Mouse (Mus musculus): ENCODE measurements around the gene Disc1.

DNA sequence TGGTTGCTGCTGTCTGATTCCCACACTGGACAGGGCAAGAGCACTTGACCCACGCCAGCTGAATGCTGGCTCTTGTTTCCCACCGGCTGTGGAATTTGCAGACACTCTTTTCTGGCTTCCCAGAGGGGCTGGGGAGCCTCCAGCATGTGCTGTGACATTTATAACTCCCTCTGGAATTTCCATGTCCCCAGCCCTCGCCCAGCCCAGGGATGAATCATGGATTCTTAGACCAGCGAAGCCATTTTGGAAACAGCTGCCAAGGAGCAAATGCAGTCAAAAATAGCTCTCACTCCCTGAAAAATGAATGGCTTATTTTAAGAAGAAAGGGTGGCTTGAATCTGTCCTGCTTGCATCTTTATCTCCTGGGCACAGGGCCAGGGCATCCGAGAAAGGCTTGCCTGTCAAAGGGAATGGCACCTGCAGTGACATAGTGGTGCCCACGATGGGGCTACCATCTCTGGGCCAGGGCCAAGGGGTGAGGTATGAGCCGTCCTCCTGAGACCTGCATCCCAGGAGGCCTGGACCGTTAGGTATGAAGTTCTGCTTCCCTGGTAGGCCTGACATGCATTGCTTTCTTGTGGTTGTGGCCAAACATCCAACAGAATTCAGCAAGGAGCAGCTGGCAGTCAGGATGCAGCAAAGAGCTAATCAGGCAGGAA lies 239.1 kb downstream of the Disc1 start:
- no peak for TF ChIP-seq CTCF (IDR thresholded peaks at IDR 0.05; ENCODE audit: insufficient read depth, low read length)
- no peak for TF ChIP-seq POLR2A (IDR thresholded peaks at IDR 0.05; ENCODE audit: borderline replicate concordance, extremely low read depth, low read depth, low read length)

Measured in lung, adult 2 months (tissue).